Mouse (Mus musculus) hindbrain, embryonic 16.5 days (tissue): ENCODE measurements around the gene 4930412O13Rik. TPM values are rescaled to one million over a fixed set of nuclear protein-coding genes. Genes with fewer than 3 reads are reported as not detected.

Experiments used
- ATAC-seq: fragments of 200-750 bp; cut with Nextera tagmentation; 2 replicates; pipeline ENCODE4 v1.8.0; 2017; ENCODE audit warnings: moderate TSS enrichment, moderate library complexity
- H3K27ac ChIP-seq: fragments of 300-500 bp; sonication (generic); 2 replicates; pipeline ENCODE4 v1.5.1; 2014; ENCODE audit warnings: low read depth, mild to moderate bottlenecking, control low read depth, low read length, moderate library complexity
- H3K27me3 ChIP-seq: fragments of 300-500 bp; sonication (generic); replicated peaks from 2 replicates; pipeline ENCODE4 v1.6.1; 2014; ENCODE audit warnings: low read length; ENCODE audit not compliant: control insufficient read depth, insufficient read depth
- H3K36me3 ChIP-seq: fragments of 300-500 bp; sonication (generic); 2 replicates; pipeline ENCODE4 v1.6.1; 2014; ENCODE audit warnings: mild to moderate bottlenecking, low read length, moderate library complexity, mixed read lengths; ENCODE audit not compliant: control insufficient read depth, insufficient read depth
- H3K4me1 ChIP-seq: fragments of 300-500 bp; sonication (generic); 2 replicates; pipeline ENCODE4 v1.6.1; 2014; ENCODE audit warnings: low read depth, low read length; ENCODE audit not compliant: control insufficient read depth, insufficient read depth
- H3K4me2 ChIP-seq: fragments of 300-500 bp; sonication (generic); 2 replicates; pipeline ENCODE4 v1.6.1; 2014; ENCODE audit warnings: mild to moderate bottlenecking, low read length, control low read depth, moderate library complexity
- H3K4me3 ChIP-seq: fragments of 300-500 bp; sonication (generic); 2 replicates; pipeline ENCODE4 v1.5.1; 2014; ENCODE audit warnings: mild to moderate bottlenecking, low read length, control low read depth, moderate library complexity
- H3K9ac ChIP-seq: fragments of 300-500 bp; sonication (generic); 2 replicates; pipeline ENCODE4 v1.6.1; 2014; ENCODE audit warnings: low read depth, mild to moderate bottlenecking, control low read depth, low read length, moderate library complexity
- H3K9me3 ChIP-seq: fragments of 300-500 bp; sonication (generic); 2 replicates; pipeline ENCODE4 v1.6.1; 2014; ENCODE audit warnings: mild to moderate bottlenecking, low read length, moderate library complexity; ENCODE audit not compliant: control insufficient read depth
- WGBS: fragments of 180-500 bp; shearing (Covaris S2); extraction: QIAGEN DNeasy Blood & Tissue Kit; methylation state at CpG from one replicate; pipeline ENCODE4 v1.1.7; 2014; 5-methylcytosine and 5-hydroxymethylcytosine counted together
- polyA plus RNA-seq: library from polyadenylated mRNA; unstranded; fragments of >200 nt; fragmentation: Nextera tagmentation; extraction: Ambion mirVana; gene quantifications from 2 replicates; pipeline ENCODE4 v1.2.1, GENCODE M21; 2015

4930412O13Rik gene
- polyA plus RNA-seq, 1 experiment from 2014 or later, result 0.28 TPM

- Histone ChIP-seq H3K4me3 (peak overlapping the region; percentile 7), H3K27me3 (peaks cover 53% of the 10 kb centered on the region), H3K4me2 (peak overlapping the region; percentile 24), H3K4me1 (peaks cover 3% of the 10 kb centered on the region; the same call in 1 of the 2 replicates), H3K9ac (no peak overlapping the region), H3K9me3 (no peaks in the 10 kb centered on the region), H3K36me3 (no peaks in the 10 kb centered on the region), H3K27ac (no peak overlapping the region)
- 5% methylated on average over 12 of the region's 12 CpGs for WGBS
- no peak for ATAC-seq
Measured at GRCm38 (mm10) chr2:9872682-9873081, 8.4 kb upstream of the 4930412O13Rik start.

- Histone ChIP-seq H3K9ac (no peak overlapping the region), H3K4me3 (no peak overlapping the region), H3K4me2 (peak overlapping the region; percentile 24), H3K27me3 (peaks cover 57% of the 10 kb centered on the region), H3K36me3 (no peaks in the 10 kb centered on the region), H3K4me1 (peaks cover 5% of the 10 kb centered on the region; the same call in 1 of the 2 replicates), H3K27ac (no peak overlapping the region), H3K9me3 (no peaks in the 10 kb centered on the region)
- no peak for ATAC-seq
- 23% methylated on average over 2 of the region's 2 CpGs for WGBS
Measured at GRCm38 (mm10) chr2:9873757-9874156, 7.3 kb upstream of the 4930412O13Rik start.

- no peaks in the 10 kb centered on the region for H3K9me3 ChIP-seq
- ATAC-seq, result no peak
- H3K27me3 ChIP-seq, result peaks cover 59% of the 10 kb centered on the region
- no peak overlapping the region for H3K9ac ChIP-seq
- no peaks in the 10 kb centered on the region for H3K36me3 ChIP-seq
- 3% methylated on average over 39 of the region's 39 CpGs for WGBS
- H3K4me2 ChIP-seq, result peak overlapping the region; percentile 24
- peaks cover 5% of the 10 kb centered on the region; the same call in 1 of the 2 replicates for H3K4me1 ChIP-seq
- peak overlapping the region; percentile 20 for H3K4me3 ChIP-seq
- no peak overlapping the region for H3K27ac ChIP-seq
Measured at GRCm38 (mm10) chr2:9874467-9875219, 6.4 kb upstream of the 4930412O13Rik start.

DNA sequence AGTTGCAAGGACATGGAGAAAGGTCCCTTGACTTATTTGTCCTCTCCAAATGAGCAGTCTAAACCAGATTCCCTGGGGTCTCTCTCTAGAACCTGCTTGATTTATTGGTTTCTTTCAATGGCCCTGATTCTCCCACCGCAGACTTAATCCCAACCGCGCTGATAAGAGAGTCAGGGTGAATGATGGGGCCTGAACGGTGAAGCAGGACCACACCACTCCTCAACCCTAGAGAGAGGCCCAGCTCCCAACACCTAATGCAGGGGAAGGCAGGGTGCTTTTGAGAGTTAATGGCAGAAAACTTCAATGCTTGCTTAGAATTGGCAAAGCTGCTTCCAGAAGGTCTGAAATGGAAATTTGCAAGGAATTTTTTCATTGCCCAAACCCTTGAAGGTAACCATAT, 5.8 kb upstream of the 4930412O13Rik start:
- Histone ChIP-seq H3K9ac (no peak overlapping the region), H3K27me3 (peaks cover 54% of the 10 kb centered on the region), H3K36me3 (no peaks in the 10 kb centered on the region), H3K4me2 (peak overlapping the region; percentile 24), H3K4me1 (peaks cover 5% of the 10 kb centered on the region; the same call in 1 of the 2 replicates), H3K4me3 (peak overlapping the region; percentile 20), H3K27ac (no peak overlapping the region), H3K9me3 (no peaks in the 10 kb centered on the region)
- no peak for ATAC-seq
- 10% methylated on average over 4 of the region's 4 CpGs for WGBS

DNA sequence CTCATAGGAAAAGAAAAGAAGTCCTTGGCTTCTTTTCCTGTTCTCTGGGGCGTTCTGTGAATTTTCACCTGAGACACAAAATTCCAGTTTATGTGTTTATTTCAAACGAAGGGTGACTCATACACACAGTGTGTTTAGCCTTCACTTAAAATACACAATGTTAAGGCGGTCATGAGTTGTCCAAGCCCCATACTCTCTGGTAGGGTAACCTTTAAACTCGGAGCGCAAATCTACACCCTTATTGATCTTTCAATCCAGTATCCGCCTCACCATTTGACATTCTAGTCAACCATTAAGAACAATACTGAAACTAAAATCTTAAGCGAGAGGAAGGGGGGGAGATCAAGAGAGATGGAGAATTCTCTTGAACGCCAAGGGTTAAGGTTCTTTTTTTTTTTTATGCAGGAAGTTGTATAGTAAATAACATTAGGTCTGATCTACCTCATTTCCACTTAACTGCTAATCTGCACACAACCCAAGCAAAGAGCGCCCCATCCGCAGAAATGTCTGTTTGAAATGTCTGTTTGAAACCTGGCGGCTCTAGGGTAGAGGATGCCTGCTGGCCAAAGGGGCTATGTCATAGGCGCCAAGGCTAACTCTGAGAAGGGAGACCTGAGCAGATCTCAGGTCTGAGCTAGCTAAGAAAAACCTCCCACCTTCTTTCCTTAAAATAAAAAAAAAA, 5.2 kb upstream of the 4930412O13Rik start:
- H3K27me3 ChIP-seq, result peaks cover 53% of the 10 kb centered on the region
- no peak overlapping the region for H3K9ac ChIP-seq
- no peak overlapping the region for H3K4me2 ChIP-seq
- H3K36me3 ChIP-seq, result no peaks in the 10 kb centered on the region
- H3K4me1 ChIP-seq, result peaks cover 6% of the 10 kb centered on the region; the same call in 1 of the 2 replicates
- 13% methylated on average over 12 of the region's 12 CpGs for WGBS
- H3K27ac ChIP-seq, result no peak overlapping the region
- H3K9me3 ChIP-seq, result no peaks in the 10 kb centered on the region
- ATAC-seq, result no peak
- H3K4me3 ChIP-seq, result peak overlapping the region; percentile 46

GRCm38 (mm10) chr2:9876621-9877325, 4.3 kb upstream of the 4930412O13Rik start:
- Histone ChIP-seq H3K4me1 (peaks cover 11% of the 10 kb centered on the region; the same call in 1 of the 2 replicates), H3K9ac (no peak overlapping the region), H3K27me3 (peaks cover 48% of the 10 kb centered on the region), H3K4me3 (peak overlapping the region; percentile 46), H3K27ac (no peak overlapping the region), H3K36me3 (no peaks in the 10 kb centered on the region), H3K4me2 (peak overlapping the region; percentile 46), H3K9me3 (no peaks in the 10 kb centered on the region)
- 3% methylated on average over 31 of the region's 31 CpGs for WGBS
- ATAC-seq, result no peak

GRCm38 (mm10) chr2:9877326-9877690, 3.7 kb upstream of the 4930412O13Rik start:
- H3K27me3 ChIP-seq, result peaks cover 52% of the 10 kb centered on the region
- no peaks in the 10 kb centered on the region for H3K36me3 ChIP-seq
- no peak overlapping the region for H3K9ac ChIP-seq
- no peak overlapping the region for H3K27ac ChIP-seq
- no peaks in the 10 kb centered on the region for H3K9me3 ChIP-seq
- no peak for ATAC-seq
- H3K4me2 ChIP-seq, result peak overlapping the region; percentile 46
- H3K4me3 ChIP-seq, result peak overlapping the region; percentile 46
- 1% methylated on average over 35 of the region's 35 CpGs for WGBS
- H3K4me1 ChIP-seq, result peaks cover 11% of the 10 kb centered on the region; the same call in 1 of the 2 replicates

DNA sequence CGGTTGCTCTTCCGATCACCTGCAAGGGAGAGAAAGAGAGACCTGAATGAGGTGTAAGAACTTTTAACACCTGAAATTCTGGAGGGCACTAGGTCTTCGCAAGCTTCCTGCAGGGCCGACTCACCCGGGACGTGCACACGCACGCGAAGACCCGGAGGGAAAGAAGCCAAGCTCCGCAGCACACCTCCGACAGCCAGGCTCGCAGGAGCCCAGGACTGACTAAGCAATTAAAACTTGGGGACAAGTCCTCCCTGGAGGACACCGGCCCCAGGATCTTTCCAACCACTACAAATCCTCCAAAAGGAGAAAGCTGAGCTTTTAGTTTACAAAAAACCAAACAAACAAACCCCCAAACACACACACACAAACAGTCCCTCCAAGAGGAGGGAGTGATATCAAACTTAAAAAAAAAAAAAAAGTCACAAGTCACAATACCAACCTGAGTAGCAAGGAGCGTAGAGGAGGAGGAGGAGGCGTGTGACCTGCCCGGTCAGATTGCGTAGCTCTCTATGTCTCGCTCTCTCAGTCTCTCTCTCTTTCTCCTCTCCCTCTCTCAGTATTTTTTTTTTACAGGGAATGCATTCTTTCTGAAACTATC, 3.0 kb upstream of the 4930412O13Rik start:
- H3K36me3 ChIP-seq, result no peaks in the 10 kb centered on the region
- peaks cover 46% of the 10 kb centered on the region for H3K27me3 ChIP-seq
- peak overlapping the region; percentile 84 for H3K4me2 ChIP-seq
- no peak overlapping the region for H3K9ac ChIP-seq
- H3K4me1 ChIP-seq, result peaks cover 11% of the 10 kb centered on the region; the same call in 1 of the 2 replicates
- peak overlapping the region; percentile 46 for H3K4me3 ChIP-seq
- no peak for ATAC-seq
- H3K27ac ChIP-seq, result no peak overlapping the region
- no peaks in the 10 kb centered on the region for H3K9me3 ChIP-seq
- WGBS, result 2% methylated on average over 19 of the region's 19 CpGs
